Mouse (Mus musculus) ES-E14 (cell line): ENCODE measurements around the gene Fgf18.

Source experiments
- CHD2 ChIP-seq: IDR thresholded peaks from 2 replicates; pipeline ENCODE4 v1.6.1; 2014; ENCODE audit warnings: mild to moderate bottlenecking, low read depth, low read length, inconsistent platforms
- MAFK ChIP-seq: IDR thresholded peaks from 2 replicates; pipeline ENCODE4 v1.6.1; 2014; ENCODE audit warnings: mild to moderate bottlenecking, low read depth, low read length, inconsistent platforms; ENCODE audit not compliant: insufficient read depth
- ZC3H11A ChIP-seq: IDR thresholded peaks from 2 replicates; pipeline ENCODE4 v1.6.1; 2012; ENCODE audit warnings: low read depth, mild to moderate bottlenecking, inconsistent platforms, low read length, borderline replicate concordance
- ZNF384 ChIP-seq: IDR thresholded peaks from 2 replicates; pipeline ENCODE4 v1.6.1; 2012; ENCODE audit warnings: low read depth, low read length, inconsistent platforms

DNA sequence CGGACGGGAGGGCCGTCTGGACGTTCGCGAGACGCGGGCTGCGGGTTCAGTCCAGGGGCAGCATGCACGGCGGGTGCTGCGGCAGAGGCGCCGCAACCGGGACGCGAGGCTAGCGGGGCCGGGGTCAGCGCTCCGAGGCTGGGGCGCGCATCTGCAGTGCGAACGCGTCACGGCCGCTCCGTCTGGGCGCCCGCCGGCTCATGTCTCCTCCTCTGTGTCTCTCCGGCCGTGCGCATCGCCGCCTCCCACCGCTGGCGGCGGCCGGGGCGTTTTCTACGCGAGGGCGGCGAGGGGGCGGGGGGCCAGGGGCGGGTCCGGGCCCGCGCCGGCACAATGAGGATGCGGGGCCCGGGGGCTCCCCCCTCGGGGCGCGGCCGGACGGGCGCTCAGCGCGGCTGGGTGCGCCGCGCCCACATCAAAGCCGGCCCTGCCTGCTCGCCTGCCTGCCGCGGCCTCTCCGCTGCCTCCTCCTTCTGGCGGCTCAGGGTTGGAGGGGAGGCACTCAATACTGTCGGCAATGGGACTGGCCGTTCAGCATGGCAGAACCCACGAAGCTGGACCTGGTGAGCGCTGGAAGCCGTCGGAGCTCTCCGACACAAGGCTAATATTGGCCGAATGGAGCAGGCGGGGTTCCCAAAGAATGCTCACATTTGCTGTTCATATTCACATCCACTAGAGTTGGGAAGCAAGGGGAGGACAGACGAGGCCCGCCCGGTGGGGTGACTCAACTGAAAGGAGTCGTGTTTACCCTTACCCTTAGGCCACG, 555 bp upstream of the Fgf18 start:
- TF ChIP-seq MAFK (no peak), ZC3H11A (no peak), ZNF384 (no peak), CHD2 (no peak; the same call in 1 of the 2 replicates)
